Mouse (Mus musculus) bone marrow macrophage, adult 2 months (primary cell): ENCODE results near the gene Spef1.

ENCODE experiments used
- CTCF ChIP-seq: IDR thresholded peaks from 2 replicates; pipeline ENCODE4 v1.5.1; 2012; ENCODE audit warnings: low read depth, mild to moderate bottlenecking, low read length, moderate library complexity
- POLR2A ChIP-seq: IDR thresholded peaks from 2 replicates; pipeline ENCODE4 v1.6.1; 2012; ENCODE audit warnings: mild to moderate bottlenecking, low read depth, low read length, borderline replicate concordance

GRCm38 (mm10) chr2:131223569-131223968 is 36.5 kb upstream of the Spef1 start:
- no peak for TF ChIP-seq CTCF
- TF ChIP-seq POLR2A: no peak
